Mouse (Mus musculus) MEL (cell line): ENCODE data around the gene Bphl. TPM values are rescaled to one million over a fixed set of nuclear protein-coding genes. Genes with fewer than 3 reads are reported as not detected.

ENCODE experiments used
- DNase-seq: peaks from one replicate; pipeline ENCODE4 v3.0.0; 2011; ENCODE audit warnings: low read depth, low spot score
- H3K27ac ChIP-seq: 2 replicates; pipeline ENCODE4 v1.5.1; 2012; ENCODE audit warnings: low read depth, mild to moderate bottlenecking, control low read depth, low read length, moderate library complexity; ENCODE audit not compliant: control insufficient read depth
- H3K27me3 ChIP-seq, 2 experiments: fragments of 150-350 bp in 1 of 2; sonication (generic) in 1 of 2; 2 replicates each; pipeline ENCODE4 v1.6.1; 2012; ENCODE audit warnings: low read length in 2 of 2, mild to moderate bottlenecking in 2 of 2, improper control_type of control experiment in 1 of 2, moderate library complexity in 1 of 2; ENCODE audit not compliant: insufficient read depth in 2 of 2, control insufficient read depth in 1 of 2
- H3K36me3 ChIP-seq, 2 experiments: 2 replicates each; pipeline ENCODE4 v1.6.1; 2012 to 2014; ENCODE audit warnings: low read length in 2 of 2, improper control_type of control experiment in 1 of 2, inconsistent platforms in 1 of 2, mild to moderate bottlenecking in 1 of 2; ENCODE audit not compliant: insufficient read depth in 2 of 2, control insufficient read depth in 1 of 2
- H3K4me1 ChIP-seq, 2 experiments: fragments of 150-350 bp in 1 of 2; sonication (generic) in 1 of 2; 2 replicates each; pipeline ENCODE4 v1.6.1; 2012; ENCODE audit warnings: low read length in 2 of 2, improper control_type of control experiment in 1 of 2, mild to moderate bottlenecking in 1 of 2; ENCODE audit not compliant: insufficient read depth in 2 of 2, control insufficient read depth in 1 of 2
- H3K4me3 ChIP-seq, 2 experiments: fragments of 150-350 bp in 1 of 2; sonication (generic) in 1 of 2; 2 replicates each; pipeline ENCODE4 v1.5.1; 2012; ENCODE audit warnings: low read depth in 2 of 2, low read length in 2 of 2, mild to moderate bottlenecking in 2 of 2, moderate library complexity in 2 of 2, control low read depth in 1 of 2, improper control_type of control experiment in 1 of 2; ENCODE audit not compliant: control insufficient read depth in 1 of 2, insufficient read depth in 1 of 2
- H3K79me2 ChIP-seq: 2 replicates; pipeline ENCODE4 v1.6.1; 2012; ENCODE audit warnings: mild to moderate bottlenecking, low read length, moderate library complexity; ENCODE audit not compliant: control insufficient read depth, poor library complexity, insufficient read depth
- H3K9ac ChIP-seq: 2 replicates; pipeline ENCODE4 v1.6.1; 2012; ENCODE audit warnings: low read depth, mild to moderate bottlenecking, control low read depth, low read length, moderate library complexity; ENCODE audit not compliant: control insufficient read depth, poor library complexity, severe bottlenecking
- H3K9me3 ChIP-seq: fragments of 150-350 bp; sonication (generic); replicated peaks from 2 replicates; pipeline ENCODE4 v1.6.1; 2012; ENCODE audit warnings: mild to moderate bottlenecking, low read length, improper control_type of control experiment, moderate library complexity; ENCODE audit not compliant: insufficient read depth
- BHLHE40 ChIP-seq: IDR thresholded peaks from 2 replicates; pipeline ENCODE4 v1.6.1; 2012; ENCODE audit warnings: low read depth, mild to moderate bottlenecking, inconsistent platforms, low read length, improper control_type of control experiment, borderline replicate concordance
- CHD1 ChIP-seq: IDR thresholded peaks from 2 replicates; pipeline ENCODE4 v1.6.1; 2012; ENCODE audit warnings: low read depth, mild to moderate bottlenecking, inconsistent platforms, low read length, improper control_type of control experiment
- EP300 ChIP-seq, 2 experiments: IDR thresholded peaks; 2 replicates each; pipeline ENCODE4 v1.6.1; 2011; ENCODE audit warnings: improper control_type of control experiment in 2 of 2, low read length in 2 of 2, low read depth in 1 of 2, mild to moderate bottlenecking in 1 of 2
- ETS1 ChIP-seq: IDR thresholded peaks from 2 replicates; pipeline ENCODE4 v1.6.1; 2012; ENCODE audit warnings: low read depth, mild to moderate bottlenecking, inconsistent platforms, low read length, improper control_type of control experiment, moderate library complexity
- GATA1 ChIP-seq: IDR thresholded peaks from 2 replicates; pipeline ENCODE4 v1.6.1; 2011; ENCODE audit warnings: low read depth, low read length, improper control_type of control experiment
- HCFC1 ChIP-seq: IDR thresholded peaks from 2 replicates; pipeline ENCODE4 v1.6.1; 2012; ENCODE audit warnings: low read depth, mild to moderate bottlenecking, inconsistent platforms, low read length, improper control_type of control experiment, moderate library complexity
- MAFK ChIP-seq: IDR thresholded peaks from 2 replicates; pipeline ENCODE4 v1.6.1; 2011; ENCODE audit warnings: low read depth, mild to moderate bottlenecking, low read length, improper control_type of control experiment, borderline replicate concordance
- MXI1 ChIP-seq: IDR thresholded peaks from 2 replicates; pipeline ENCODE4 v1.6.1; 2011; ENCODE audit warnings: mild to moderate bottlenecking, low read depth, low read length, improper control_type of control experiment
- MYB ChIP-seq: IDR thresholded peaks from 2 replicates; pipeline ENCODE4 v1.6.1; 2011; ENCODE audit warnings: mild to moderate bottlenecking, low read depth, low read length, improper control_type of control experiment
- NELFE ChIP-seq: IDR thresholded peaks from 2 replicates; pipeline ENCODE4 v1.6.1; 2011; ENCODE audit warnings: low read depth, low read length, improper control_type of control experiment
- POLR2A ChIP-seq, 2 experiments: IDR thresholded peaks; 2 replicates each; pipeline ENCODE4 v1.6.1; 2011 to 2012; ENCODE audit warnings: low read length in 2 of 2, mild to moderate bottlenecking in 2 of 2, control low read depth in 1 of 2, improper control_type of control experiment in 1 of 2, low read depth in 1 of 2, moderate library complexity in 1 of 2; ENCODE audit not compliant: control insufficient read depth in 1 of 2, insufficient read depth in 1 of 2, poor library complexity in 1 of 2
- RCOR1 ChIP-seq: IDR thresholded peaks from 2 replicates; pipeline ENCODE4 v1.6.1; 2012; ENCODE audit warnings: low read depth, mild to moderate bottlenecking, inconsistent platforms, low read length, improper control_type of control experiment
- SIN3A ChIP-seq: IDR thresholded peaks from 2 replicates; pipeline ENCODE4 v1.6.1; 2012; ENCODE audit warnings: low read length, improper control_type of control experiment, inconsistent platforms
- TAL1 ChIP-seq: IDR thresholded peaks from 2 replicates; pipeline ENCODE4 v1.6.1; 2012; ENCODE audit warnings: mild to moderate bottlenecking, inconsistent platforms, low read length, moderate library complexity, mixed read lengths
- TBP ChIP-seq: IDR thresholded peaks from 2 replicates; pipeline ENCODE4 v1.8.0; 2011; ENCODE audit warnings: low read depth, low read length, improper control_type of control experiment
- TCF12 ChIP-seq: IDR thresholded peaks from 2 replicates; pipeline ENCODE4 v1.6.1; 2014; ENCODE audit warnings: low read depth, mild to moderate bottlenecking, inconsistent platforms, low read length, improper control_type of control experiment, moderate library complexity
- UBTF ChIP-seq: IDR thresholded peaks from 2 replicates; pipeline ENCODE4 v1.6.1; 2012; ENCODE audit warnings: low read depth, mild to moderate bottlenecking, inconsistent platforms, low read length, improper control_type of control experiment, moderate library complexity, borderline replicate concordance; ENCODE audit not compliant: insufficient read depth
- USF2 ChIP-seq, 2 experiments: IDR thresholded peaks; 2 replicates each; pipeline ENCODE4 v1.6.1; 2011 to 2012; ENCODE audit warnings: improper control_type of control experiment in 2 of 2, low read length in 2 of 2, borderline replicate concordance in 1 of 2, inconsistent platforms in 1 of 2, low read depth in 1 of 2, mild to moderate bottlenecking in 1 of 2; ENCODE audit not compliant: insufficient read depth in 1 of 2
- ZC3H11A ChIP-seq: IDR thresholded peaks from 2 replicates; pipeline ENCODE4 v1.6.1; 2012; ENCODE audit warnings: low read depth, mild to moderate bottlenecking, inconsistent platforms, low read length, improper control_type of control experiment
- ZNF384 ChIP-seq: IDR thresholded peaks from 2 replicates; pipeline ENCODE4 v1.6.1; 2012; ENCODE audit warnings: low read depth, mild to moderate bottlenecking, inconsistent platforms, low read length, improper control_type of control experiment
- polyA plus RNA-seq, 2 experiments: library from polyadenylated mRNA; stranded (reverse) in 1 of 2; unstranded in 1 of 2; fragments of >175 nt in 1 of 2; fragments of >200 nt in 1 of 2; gene quantifications; 2 replicates each; pipeline versions ENCODE4 v1.2.1 to v1.2.4; 2012; ENCODE audit warnings: low replicate concordance in 2 of 2, low read depth in 1 of 2; ENCODE audit not compliant: insufficient read length in 2 of 2, insufficient read depth in 1 of 2, missing spikeins in 1 of 2
- total RNA-seq: library from RNA; depleted of rRNA; stranded (reverse); fragments of 300-350 nt; gene quantifications from 2 replicates; pipeline ENCODE4 v1.2.3, GENCODE M21; 2012

Bphl gene
- total and polyA plus RNA-seq, 3 experiments: 6.5 to 7.7 TPM; not detected in 1

- H3K4me1 ChIP-seq: peaks cover 8 to 20% of the 10 kb centered on the region in 2 experiments
- peaks cover 0 to 24% of the 10 kb centered on the region in 2 experiments; a peak in 2 of 4 replicates for H3K36me3 ChIP-seq
- no peaks in the 10 kb centered on the region for H3K79me2 ChIP-seq
- no peaks in the 10 kb centered on the region for H3K27me3 ChIP-seq
- H3K9me3 ChIP-seq: no peaks in the 10 kb centered on the region
- TF ChIP-seq TAL1 (no peak), UBTF (no peak), TBP (no peak), MYB (no peak), ZC3H11A (no peak), ZNF384 (no peak), MAFK (no peak), USF2 (IDR thresholded peaks at IDR 0.05; ENCODE audit: borderline replicate concordance in 1 of 2, insufficient read depth in 1 of 2, low read depth in 1 of 2, low read length in 2 of 2) (no peak)
- DNase-seq: no peak
- H3K4me3 ChIP-seq: no peak overlapping the region
- no peak overlapping the region for H3K27ac ChIP-seq
- no peak overlapping the region for H3K9ac ChIP-seq
Measured at GRCm38 (mm10) chr13:34097086-34097485, 59.7 kb downstream of the Bphl start.

- Histone ChIP-seq H3K27ac (peak overlapping the region; percentile 66), H3K9me3 (no peaks in the 10 kb centered on the region), H3K79me2 (no peaks in the 10 kb centered on the region), H3K27me3 (no peaks in the 10 kb centered on the region), H3K9ac (peak overlapping the region; percentile 58), H3K4me1 (peaks cover 5 to 14% of the 10 kb centered on the region in 2 experiments), H3K4me3 (peak overlapping the region; percentile 56 to 78), H3K36me3 (peaks cover 0 to 14% of the 10 kb centered on the region in 2 experiments; a peak in 2 of 4 replicates)
- TF ChIP-seq HCFC1 (peak; percentile 58; the same call in 1 of the 2 replicates), UBTF (no peak), MXI1 (peak; percentile 51; the same call in 1 of the 2 replicates), BHLHE40 (0 out of 2 replicates have a peak, but pooled peaks have one; percentile 42), CHD1 (no peak), GATA1 (peak; percentile 77), POLR2A (IDR thresholded peaks at IDR 0.05; ENCODE audit: control insufficient read depth in 1 of 2, insufficient read depth in 1 of 2, low read depth in 1 of 2, low read length in 2 of 2, poor library complexity in 1 of 2) (peak in 1 of 2 experiments; percentile 41; a peak in 1 of 4 replicates), SIN3A (peak; percentile 60), RCOR1 (peak; percentile 65), ZC3H11A (no peak), ETS1 (peak; percentile 80), NELFE (0 out of 2 replicates have a peak, but pooled peaks have one; percentile 23), TBP (peak; percentile 70), TCF12 (peak; percentile 89), EP300 (IDR thresholded peaks at IDR 0.05; ENCODE audit: low read depth in 1 of 2, low read length in 2 of 2) (peak; percentile 84), TAL1 (peak; percentile 88), USF2 (IDR thresholded peaks at IDR 0.05; ENCODE audit: borderline replicate concordance in 1 of 2, insufficient read depth in 1 of 2, low read depth in 1 of 2, low read length in 2 of 2) (no peak)
- peak; percentile 79 for DNase-seq
Measured at GRCm38 (mm10) chr13:34100733-34101132, 63.3 kb downstream of the Bphl start.
